Mouse (Mus musculus) stomach, postnatal 0 days (tissue): ENCODE data around the gene Ngly1. TPM values are rescaled to one million over a fixed set of nuclear protein-coding genes. Genes with fewer than 3 reads are reported as not detected.

Source experiments
- ATAC-seq: fragments of 200-750 bp; cut with Nextera tagmentation; 2 replicates; pipeline ENCODE4 v1.8.0; 2017; ENCODE audit not compliant: low FRiP score, low TSS enrichment
- DNase-seq: peaks from one replicate; pipeline ENCODE4 v3.0.0-alpha.2; 2016; ENCODE audit warnings: low spot score
- H3K27ac ChIP-seq: fragments of 300-500 bp; sonication (generic); replicated peaks from 2 replicates; pipeline ENCODE4 v1.5.1; 2014; ENCODE audit warnings: mild to moderate bottlenecking, control low read depth
- H3K27me3 ChIP-seq: fragments of 300-500 bp; sonication (generic); 2 replicates; pipeline ENCODE4 v1.6.1; 2014; ENCODE audit warnings: low read length; ENCODE audit not compliant: control insufficient read depth, insufficient read depth
- H3K36me3 ChIP-seq: fragments of 300-500 bp; sonication (generic); 2 replicates; pipeline ENCODE4 v1.6.1; 2014; ENCODE audit warnings: low read length, mixed read lengths; ENCODE audit not compliant: control insufficient read depth, insufficient read depth
- H3K4me1 ChIP-seq: fragments of 300-500 bp; sonication (generic); replicated peaks from 2 replicates; pipeline ENCODE4 v1.6.1; 2014; ENCODE audit warnings: antibody characterized with exemption; ENCODE audit not compliant: control insufficient read depth, insufficient read depth
- H3K4me2 ChIP-seq: fragments of 300-500 bp; sonication (generic); replicated peaks from 2 replicates; pipeline ENCODE4 v1.6.1; 2014; ENCODE audit warnings: low read depth, mild to moderate bottlenecking, control low read depth, moderate library complexity
- H3K4me3 ChIP-seq: fragments of 300-500 bp; sonication (generic); 2 replicates; pipeline ENCODE4 v1.5.1; 2014; ENCODE audit warnings: low read depth, low read length, control low read depth
- H3K9ac ChIP-seq: fragments of 300-500 bp; sonication (generic); 2 replicates; pipeline ENCODE4 v1.6.1; 2014; ENCODE audit warnings: mild to moderate bottlenecking, low read length, control low read depth, mixed read lengths
- H3K9me3 ChIP-seq: fragments of 300-500 bp; sonication (generic); 2 replicates; pipeline ENCODE4 v1.6.1; 2016; ENCODE audit warnings: low read length; ENCODE audit not compliant: control insufficient read depth
- CTCF ChIP-seq: IDR thresholded peaks from 2 replicates; pipeline ENCODE4 v1.5.1; 2016; ENCODE audit warnings: antibody characterized with exemption, low read depth, mild to moderate bottlenecking, moderate library complexity
- EP300 ChIP-seq: optimal IDR thresholded peaks from 2 replicates; pipeline ENCODE3; 2016; ENCODE audit warnings: antibody characterized with exemption
- WGBS: fragments of 180-500 bp; shearing (Covaris S2); extraction: QIAGEN DNeasy Blood & Tissue Kit; methylation state at CpG from one replicate; pipeline ENCODE4 v1.1.7; 2014; 5-methylcytosine and 5-hydroxymethylcytosine counted together
- polyA plus RNA-seq: library from polyadenylated mRNA; unstranded; fragments of >200 nt; fragmentation: Nextera tagmentation; extraction: Ambion mirVana; gene quantifications from 2 replicates; pipeline ENCODE4 v1.2.1, GENCODE M21; 2015

The Ngly1 gene
- polyA plus RNA-seq, 1 experiment from 2014 or later: 35.2 TPM

GRCm38 (mm10) chr14:16328531-16328930, 79.5 kb downstream of the Ngly1 start:
- WGBS: 10% methylated on average over 2 of the region's 2 CpGs
- H3K4me1 ChIP-seq: no peaks in the 10 kb centered on the region
- peak; percentile 74; the same call in 1 of the 2 replicates for ATAC-seq
- H3K27ac ChIP-seq: peak overlapping the region; percentile 69; the same call in 1 of the 2 replicates
- no peaks in the 10 kb centered on the region for H3K27me3 ChIP-seq
- H3K9me3 ChIP-seq: no peaks in the 10 kb centered on the region
- DNase-seq: peak; percentile 26
- H3K4me2 ChIP-seq: no peak overlapping the region
- no peaks in the 10 kb centered on the region for H3K36me3 ChIP-seq
- H3K9ac ChIP-seq: no peak overlapping the region
- H3K4me3 ChIP-seq: no peak overlapping the region
- TF ChIP-seq CTCF (no peak), EP300 (no peak)

GRCm38 (mm10) chr14:16328959-16329480, 79.9 kb downstream of the Ngly1 start:
- Histone ChIP-seq H3K9me3 (no peaks in the 10 kb centered on the region), H3K4me2 (no peak overlapping the region), H3K27ac (peak overlapping the region; percentile 69), H3K9ac (no peak overlapping the region), H3K27me3 (no peaks in the 10 kb centered on the region), H3K4me1 (no peaks in the 10 kb centered on the region), H3K4me3 (no peak overlapping the region), H3K36me3 (no peaks in the 10 kb centered on the region)
- TF ChIP-seq CTCF (no peak), EP300 (no peak)
- ATAC-seq (no peak), DNase-seq (no peak)
- 39% methylated on average over 5 of the region's 5 CpGs for WGBS

- Histone ChIP-seq H3K4me2 (no peak overlapping the region), H3K4me3 (no peak overlapping the region), H3K4me1 (no peaks in the 10 kb centered on the region), H3K27me3 (no peaks in the 10 kb centered on the region), H3K36me3 (no peaks in the 10 kb centered on the region), H3K9me3 (no peaks in the 10 kb centered on the region), H3K9ac (no peak overlapping the region), H3K27ac (no peak overlapping the region)
- no peak for DNase-seq
- WGBS: 54% methylated on average over 3 of the region's 3 CpGs
- TF ChIP-seq CTCF (no peak), EP300 (no peak)
- ATAC-seq: no peak
These were observed 80.7 kb downstream of the Ngly1 start for GRCm38 (mm10) chr14:16329756-16330155.

- H3K9me3 ChIP-seq: no peaks in the 10 kb centered on the region
- H3K4me2 ChIP-seq: no peak overlapping the region
- H3K4me3 ChIP-seq: no peak overlapping the region
- no peak overlapping the region for H3K27ac ChIP-seq
- DNase-seq: no peak
- TF ChIP-seq CTCF (no peak), EP300 (no peak)
- no peaks in the 10 kb centered on the region for H3K27me3 ChIP-seq
- WGBS: 72% methylated on average over 3 of the region's 3 CpGs
- no peaks in the 10 kb centered on the region for H3K4me1 ChIP-seq
- no peak overlapping the region for H3K9ac ChIP-seq
- H3K36me3 ChIP-seq: no peaks in the 10 kb centered on the region
- ATAC-seq: no peak
These were observed 85.2 kb downstream of the Ngly1 start for GRCm38 (mm10) chr14:16334260-16334659.

GRCm38 (mm10) chr14:16335835-16336417, 86.8 kb downstream of the Ngly1 start:
- Histone ChIP-seq H3K36me3 (no peaks in the 10 kb centered on the region), H3K27ac (no peak overlapping the region), H3K27me3 (no peaks in the 10 kb centered on the region), H3K9ac (no peak overlapping the region), H3K9me3 (no peaks in the 10 kb centered on the region), H3K4me2 (no peak overlapping the region), H3K4me1 (no peaks in the 10 kb centered on the region), H3K4me3 (no peak overlapping the region)
- no peak for DNase-seq
- WGBS: 30% methylated on average over 3 of the region's 3 CpGs
- no peak for ATAC-seq
- TF ChIP-seq EP300 (no peak), CTCF (no peak)

GRCm38 (mm10) chr14:16347505-16347904, 98.4 kb downstream of the Ngly1 start:
- no peak overlapping the region for H3K9ac ChIP-seq
- H3K27ac ChIP-seq: no peak overlapping the region
- H3K4me1 ChIP-seq: no peaks in the 10 kb centered on the region
- WGBS: 70% methylated on average over 9 of the region's 9 CpGs
- no peaks in the 10 kb centered on the region for H3K9me3 ChIP-seq
- DNase-seq (no peak), ATAC-seq (no peak)
- H3K27me3 ChIP-seq: no peaks in the 10 kb centered on the region
- H3K4me2 ChIP-seq: no peak overlapping the region
- TF ChIP-seq EP300 (no peak), CTCF (no peak)
- no peaks in the 10 kb centered on the region for H3K36me3 ChIP-seq
- H3K4me3 ChIP-seq: no peak overlapping the region
